Mouse (Mus musculus) heart, embryonic 11.5 days (tissue): ENCODE results near the gene Bach2. TPM values are rescaled to one million over a fixed set of nuclear protein-coding genes. Genes with fewer than 3 reads are reported as not detected.

Experiments used
- ATAC-seq: fragments of 200-750 bp; cut with Nextera tagmentation; replicated peaks from 2 replicates; pipeline ENCODE4 v1.8.0; 2017; ENCODE audit warnings: moderate library complexity; ENCODE audit not compliant: insufficient number of reproducible peaks, low FRiP score, low TSS enrichment
- H3K27ac ChIP-seq: fragments of 300-500 bp; sonication (generic); 2 replicates; pipeline ENCODE4 v1.5.1; 2014; ENCODE audit warnings: mild to moderate bottlenecking, low read depth, low read length
- H3K27me3 ChIP-seq: fragments of 300-500 bp; sonication (generic); 2 replicates; pipeline ENCODE4 v1.6.1; 2014; ENCODE audit warnings: mild to moderate bottlenecking, low read length, mixed read lengths; ENCODE audit not compliant: control insufficient read depth, insufficient read depth
- H3K36me3 ChIP-seq: fragments of 300-500 bp; sonication (generic); 2 replicates; pipeline ENCODE4 v1.6.1; 2014; ENCODE audit warnings: mild to moderate bottlenecking, low read length, moderate library complexity, mixed read lengths; ENCODE audit not compliant: control insufficient read depth, insufficient read depth
- H3K4me1 ChIP-seq: fragments of 300-500 bp; sonication (generic); 2 replicates; pipeline ENCODE4 v1.6.1; 2014; ENCODE audit warnings: low read length; ENCODE audit not compliant: control insufficient read depth, insufficient read depth
- H3K4me2 ChIP-seq: fragments of 300-500 bp; sonication (generic); 2 replicates; pipeline ENCODE4 v1.6.1; 2014; ENCODE audit warnings: mild to moderate bottlenecking, moderate library complexity
- H3K4me3 ChIP-seq: fragments of 300-500 bp; sonication (generic); 2 replicates; pipeline ENCODE4 v1.5.1; 2014; ENCODE audit warnings: low read depth, low read length
- H3K9ac ChIP-seq: fragments of 300-500 bp; sonication (generic); 2 replicates; pipeline ENCODE4 v1.6.1; 2014; ENCODE audit warnings: mild to moderate bottlenecking, low read depth, low read length, moderate library complexity
- H3K9me3 ChIP-seq: fragments of 300-500 bp; sonication (generic); replicated peaks from 2 replicates; pipeline ENCODE4 v1.6.1; 2016; ENCODE audit warnings: low read length; ENCODE audit not compliant: control insufficient read depth
- WGBS: fragments of 180-500 bp; shearing (Covaris S2); extraction: QIAGEN DNeasy Blood & Tissue Kit; methylation state at CpG from one replicate; pipeline ENCODE4 v1.1.7; 2014; ENCODE audit not compliant: insufficient replicate concordance; 5-methylcytosine and 5-hydroxymethylcytosine counted together
- polyA plus RNA-seq: library from polyadenylated mRNA; unstranded; fragments of >200 nt; fragmentation: Nextera tagmentation; extraction: Ambion mirVana; gene quantifications from 2 replicates; pipeline ENCODE4 v1.2.1, GENCODE M21; 2014

Gene Bach2
- polyA plus RNA-seq, 1 experiment from 2014 or later, result 8.0 TPM

DNA sequence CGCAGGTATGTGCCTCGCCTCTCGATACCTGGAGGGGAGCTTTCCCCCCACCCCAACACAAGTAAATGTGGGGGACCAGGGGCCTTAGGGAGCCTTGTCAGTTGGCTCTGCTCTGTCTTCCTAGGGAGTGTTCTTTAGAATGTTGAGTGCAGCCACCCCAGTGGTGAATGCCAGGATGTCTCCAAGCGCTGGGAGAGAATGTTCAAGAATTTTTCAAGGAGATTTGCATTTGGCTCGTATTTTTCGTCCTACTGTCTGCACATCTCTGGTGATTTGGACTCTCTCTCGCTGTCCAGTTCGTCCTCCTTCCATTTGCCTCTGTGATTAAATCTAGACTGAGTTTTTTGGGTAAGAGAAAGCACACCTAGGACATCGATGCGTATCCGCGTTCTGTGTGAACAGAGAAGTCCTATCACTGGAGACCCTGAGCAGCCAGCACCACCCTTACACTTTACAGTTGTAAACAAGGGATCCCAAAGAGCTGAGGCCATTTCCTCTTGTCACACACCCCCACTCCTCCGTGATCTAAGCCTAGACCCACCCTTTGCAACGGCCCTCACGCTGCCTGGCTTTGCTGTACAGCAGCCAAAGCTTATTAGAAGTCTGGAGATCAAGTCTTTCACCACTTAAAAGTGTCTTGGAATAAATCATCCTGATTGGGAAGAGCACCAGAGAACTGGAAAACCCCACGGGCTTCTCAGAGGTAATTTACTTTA, 143.2 kb downstream of the Bach2 start:
- WGBS, result 74% methylated on average over 16 of the region's 16 CpGs
- H3K36me3 ChIP-seq, result no peaks in the 10 kb centered on the region
- ATAC-seq, result no peak
- 0 out of 2 replicates have a peak overlapping the region, but pooled peaks have one; percentile 6 for H3K27ac ChIP-seq
- H3K4me1 ChIP-seq, result peaks cover 11% of the 10 kb centered on the region
- H3K4me3 ChIP-seq, result no peak overlapping the region
- no peaks in the 10 kb centered on the region for H3K9me3 ChIP-seq
- no peak overlapping the region for H3K4me2 ChIP-seq
- no peaks in the 10 kb centered on the region for H3K27me3 ChIP-seq
- H3K9ac ChIP-seq, result no peak overlapping the region

DNA sequence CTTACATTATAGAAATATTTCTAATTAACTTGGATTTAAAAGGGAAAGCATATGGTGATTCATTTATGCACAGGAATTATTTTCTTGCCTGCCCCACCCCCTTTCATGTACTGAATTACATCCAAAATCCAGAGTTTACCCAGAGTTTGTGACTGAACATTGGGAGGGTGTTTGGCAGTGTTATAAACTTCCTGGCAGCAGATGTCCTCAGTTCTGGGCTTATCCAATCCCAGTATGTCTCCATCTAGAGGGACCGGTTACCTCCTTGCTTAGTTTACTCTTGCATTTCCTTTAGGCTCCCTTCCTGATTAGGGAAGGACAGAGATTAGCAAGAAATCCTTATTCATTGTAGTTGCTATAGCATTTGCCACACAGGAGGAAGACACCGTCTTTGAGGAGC, 146.5 kb downstream of the Bach2 start:
- Histone ChIP-seq H3K4me3 (no peak overlapping the region), H3K36me3 (no peaks in the 10 kb centered on the region), H3K9me3 (no peaks in the 10 kb centered on the region), H3K4me2 (no peak overlapping the region), H3K27ac (no peak overlapping the region), H3K9ac (no peak overlapping the region), H3K27me3 (no peaks in the 10 kb centered on the region), H3K4me1 (peaks cover 38% of the 10 kb centered on the region)
- no peak for ATAC-seq
- WGBS, result 69% methylated on average over 2 of the region's 2 CpGs

DNA sequence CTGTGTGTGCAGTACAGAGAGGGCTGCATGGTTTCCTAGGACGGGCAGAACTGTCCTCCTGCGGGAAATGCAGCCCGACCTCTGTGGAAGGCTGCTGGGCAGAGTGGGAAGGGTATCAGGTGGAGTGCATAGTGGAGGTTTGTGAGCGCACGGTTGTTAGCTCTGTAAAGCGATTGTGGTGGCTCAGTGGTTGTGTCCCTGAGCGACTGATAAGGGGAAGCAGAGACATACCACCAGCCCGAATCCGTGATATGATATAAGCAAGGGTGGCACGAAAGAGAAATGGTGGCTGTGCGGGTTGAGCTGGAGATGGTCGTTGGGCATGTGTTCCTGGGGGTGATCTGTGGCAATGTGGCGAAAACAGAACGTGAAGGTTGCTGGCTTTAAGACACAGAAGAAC, 147.0 kb downstream of the Bach2 start:
- H3K27ac ChIP-seq, result no peak overlapping the region
- H3K36me3 ChIP-seq, result no peaks in the 10 kb centered on the region
- H3K9me3 ChIP-seq, result no peaks in the 10 kb centered on the region
- WGBS, result 80% methylated on average over 14 of the region's 14 CpGs
- no peak overlapping the region for H3K9ac ChIP-seq
- H3K4me3 ChIP-seq, result no peak overlapping the region
- H3K4me2 ChIP-seq, result no peak overlapping the region
- H3K4me1 ChIP-seq, result peaks cover 38% of the 10 kb centered on the region
- no peak; the same call in 1 of the 2 replicates for ATAC-seq
- no peaks in the 10 kb centered on the region for H3K27me3 ChIP-seq

DNA sequence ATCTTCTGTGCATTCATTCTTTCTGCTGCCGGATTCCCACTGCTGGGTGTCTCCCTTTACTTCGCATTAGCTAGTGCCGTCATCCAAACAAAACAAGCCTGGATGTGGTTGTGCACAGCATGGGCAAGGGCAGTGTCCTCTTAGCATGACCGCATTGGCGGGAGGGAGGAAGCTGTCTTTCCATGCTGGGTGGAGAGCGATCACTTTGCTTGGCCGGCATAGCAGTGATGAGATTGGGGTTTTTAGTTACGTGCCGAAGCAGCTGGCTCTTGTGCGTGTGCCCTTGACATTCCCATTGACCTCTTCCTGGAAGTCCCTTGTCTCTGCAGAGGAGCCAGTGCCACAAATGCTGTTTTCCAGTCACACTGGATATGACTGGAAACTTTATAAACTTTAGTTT, 147.7 kb downstream of the Bach2 start:
- no peaks in the 10 kb centered on the region for H3K9me3 ChIP-seq
- H3K27ac ChIP-seq, result peak overlapping the region; percentile 57; the same call in 1 of the 2 replicates
- peaks cover 38% of the 10 kb centered on the region for H3K4me1 ChIP-seq
- ATAC-seq, result 0 out of 2 replicates have a peak, but pooled peaks have one; percentile 18
- no peaks in the 10 kb centered on the region for H3K36me3 ChIP-seq
- H3K9ac ChIP-seq, result no peak overlapping the region
- H3K27me3 ChIP-seq, result no peaks in the 10 kb centered on the region
- no peak overlapping the region for H3K4me2 ChIP-seq
- H3K4me3 ChIP-seq, result no peak overlapping the region
- 50% methylated on average over 10 of the region's 10 CpGs for WGBS

DNA sequence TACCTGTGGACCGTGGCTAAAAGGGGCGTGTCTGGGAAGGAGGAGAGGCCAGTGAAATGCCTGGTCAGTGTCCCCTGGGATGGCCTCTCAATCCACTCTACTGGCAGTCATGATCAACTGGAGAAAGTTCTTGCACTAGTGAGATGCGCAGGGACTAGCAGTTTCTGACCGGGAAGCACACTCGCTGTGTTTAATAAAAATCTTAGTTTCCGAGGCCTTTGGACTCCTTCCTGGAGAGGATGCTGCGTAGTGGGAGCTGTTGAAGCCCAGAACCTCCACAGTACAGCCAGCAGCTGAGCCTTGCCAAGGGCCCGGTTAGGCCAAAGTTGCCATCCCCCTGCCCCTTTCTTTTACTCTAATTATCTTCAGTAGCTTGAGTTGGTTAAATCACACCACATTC, 148.3 kb downstream of the Bach2 start:
- no peak for ATAC-seq
- peaks cover 38% of the 10 kb centered on the region for H3K4me1 ChIP-seq

DNA sequence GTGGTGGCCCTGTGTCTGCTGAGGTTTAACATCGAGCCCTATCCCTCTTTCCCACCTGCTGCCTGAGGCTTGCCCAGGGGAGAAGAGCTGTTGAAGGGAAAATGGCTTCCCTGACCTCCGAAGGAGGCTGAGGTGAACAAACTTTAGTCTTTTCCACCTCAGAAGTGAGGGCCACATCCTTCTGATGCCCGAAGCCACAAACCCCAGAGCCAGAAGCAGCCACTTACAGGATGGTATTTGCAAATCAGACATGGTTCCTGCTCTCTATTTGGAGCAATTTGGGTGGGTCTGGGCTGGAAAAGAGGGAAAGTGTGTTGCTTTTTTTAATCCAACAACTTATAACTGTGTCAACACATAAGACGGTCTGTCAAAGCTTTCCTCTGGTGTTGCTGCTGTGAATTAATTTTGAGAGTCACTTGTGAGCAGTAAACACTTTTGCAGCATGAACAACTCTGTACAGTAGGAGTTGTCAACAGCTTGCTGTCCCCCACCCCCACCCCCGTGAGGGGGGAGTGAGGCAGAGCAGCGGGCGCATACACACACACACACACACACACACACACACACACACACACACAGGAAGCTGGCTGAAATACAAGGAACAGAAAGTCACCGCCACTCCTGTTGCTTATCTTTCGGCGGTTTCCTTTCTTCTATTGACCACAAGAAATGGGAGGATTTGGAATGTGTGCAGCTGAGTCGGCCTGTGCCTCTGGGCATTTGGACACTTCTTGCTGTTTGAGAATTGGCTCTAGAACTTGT, 149.1 kb downstream of the Bach2 start:
- H3K9ac ChIP-seq, result no peak overlapping the region
- 28% methylated on average over 11 of the region's 11 CpGs for WGBS
- peak overlapping the region; percentile 57 for H3K27ac ChIP-seq

More for the DNA sequence above, 148.3 kb downstream of the Bach2 start:
- 76% methylated on average over 8 of the region's 8 CpGs for WGBS
- Histone ChIP-seq H3K4me2 (no peak overlapping the region), H3K9ac (no peak overlapping the region), H3K27me3 (no peaks in the 10 kb centered on the region), H3K27ac (peak overlapping the region; percentile 57), H3K4me3 (no peak overlapping the region), H3K9me3 (no peaks in the 10 kb centered on the region), H3K36me3 (no peaks in the 10 kb centered on the region)

DNA sequence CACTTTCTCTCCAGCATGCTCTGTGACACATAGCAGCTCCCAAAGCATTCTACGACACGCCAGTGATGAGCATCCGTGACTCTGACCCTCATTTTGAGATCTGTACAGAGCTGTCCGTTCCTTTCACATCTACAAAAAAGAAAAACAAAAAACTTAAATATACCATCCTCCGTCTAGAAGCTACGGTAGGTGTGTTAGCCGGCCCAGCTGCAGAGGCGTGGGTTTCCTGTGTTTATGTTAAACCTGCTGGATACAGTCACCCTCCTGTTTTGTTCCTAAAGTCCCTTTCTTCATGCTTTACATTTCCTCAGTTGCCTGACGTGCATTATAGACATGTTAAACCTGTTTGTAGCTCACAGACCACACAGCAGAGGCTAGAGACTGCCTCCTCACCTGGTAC, 150.0 kb downstream of the Bach2 start:
- 66% methylated on average over 9 of the region's 9 CpGs for WGBS
- Histone ChIP-seq H3K4me1 (peaks cover 38% of the 10 kb centered on the region), H3K27me3 (no peaks in the 10 kb centered on the region), H3K9ac (no peak overlapping the region), H3K27ac (peak overlapping the region; percentile 57), H3K36me3 (no peaks in the 10 kb centered on the region), H3K4me3 (no peak overlapping the region), H3K4me2 (no peak overlapping the region), H3K9me3 (no peaks in the 10 kb centered on the region)
- ATAC-seq, result no peak

More for the DNA sequence above, 149.1 kb downstream of the Bach2 start:
- no peak overlapping the region for H3K4me2 ChIP-seq
- H3K4me1 ChIP-seq, result peaks cover 38% of the 10 kb centered on the region
- H3K4me3 ChIP-seq, result no peak overlapping the region
- no peaks in the 10 kb centered on the region for H3K9me3 ChIP-seq
- peak; percentile 69 for ATAC-seq
- H3K27me3 ChIP-seq, result no peaks in the 10 kb centered on the region
- no peaks in the 10 kb centered on the region for H3K36me3 ChIP-seq

DNA sequence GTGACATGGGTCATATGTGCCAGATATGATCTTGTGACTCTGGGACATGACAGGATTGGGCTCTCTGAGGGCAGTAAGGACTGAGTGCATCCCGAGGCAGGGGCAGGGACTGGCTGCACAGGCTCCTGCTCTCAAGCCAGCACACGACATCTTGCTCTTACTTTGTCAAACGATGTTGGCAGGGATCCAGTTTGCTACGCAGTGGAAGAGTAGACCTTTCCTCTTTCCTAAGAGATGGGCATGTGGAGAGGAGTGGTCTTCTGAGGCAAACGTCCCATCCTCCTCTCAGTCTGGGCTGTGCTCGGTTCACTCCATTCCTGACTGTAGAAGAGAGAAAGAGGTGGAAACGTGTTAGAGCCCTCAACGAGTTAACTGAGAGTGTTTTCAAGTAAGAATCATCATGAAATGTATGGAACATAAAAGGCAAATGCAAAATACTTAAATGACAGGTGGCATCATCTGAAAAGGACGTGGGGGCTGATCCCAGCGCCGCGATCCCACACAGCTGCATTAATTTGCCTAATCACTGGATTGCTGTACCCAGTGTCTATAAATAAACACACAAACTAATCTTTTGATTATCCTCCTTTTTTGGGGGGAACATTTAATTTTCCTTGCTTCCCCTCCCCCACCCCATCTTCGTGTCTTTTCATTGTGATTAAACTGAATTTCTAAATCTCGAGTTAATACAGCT, 150.7 kb downstream of the Bach2 start:
- no peak for ATAC-seq
- 57% methylated on average over 14 of the region's 14 CpGs for WGBS

More for the DNA sequence above, 150.7 kb downstream of the Bach2 start:
- peak overlapping the region; percentile 1; the same call in 1 of the 2 replicates for H3K27ac ChIP-seq
- H3K9ac ChIP-seq, result no peak overlapping the region
- H3K4me1 ChIP-seq, result peaks cover 42% of the 10 kb centered on the region
- H3K4me2 ChIP-seq, result no peak overlapping the region
- H3K36me3 ChIP-seq, result no peaks in the 10 kb centered on the region
- no peaks in the 10 kb centered on the region for H3K27me3 ChIP-seq
- no peaks in the 10 kb centered on the region for H3K9me3 ChIP-seq
- no peak overlapping the region for H3K4me3 ChIP-seq
